Mouse (Mus musculus) neural tube, embryonic 15.5 days (tissue): ENCODE measurements at regions not wholly inside any gene's neighbourhood (a gene's known extent, or its start where the extent isn't known, plus 50 kb on each side); places are given as distances from the start of the nearest gene placed in this dataset.

Experiments
- ATAC-seq: fragments of 200-750 bp; cut with Nextera tagmentation; 2 replicates; pipeline ENCODE4 v1.8.0; 2017; ENCODE audit warnings: mild to moderate bottlenecking, moderate TSS enrichment, moderate library complexity; ENCODE audit not compliant: low FRiP score
- H3K27ac ChIP-seq: fragments of 300-500 bp; sonication (generic); replicated peaks from 2 replicates; pipeline ENCODE4 v1.5.1; 2015; ENCODE audit warnings: mild to moderate bottlenecking, inconsistent platforms
- H3K27me3 ChIP-seq: fragments of 300-500 bp; sonication (generic); replicated peaks from 2 replicates; pipeline ENCODE4 v1.6.1; 2015; ENCODE audit warnings: inconsistent platforms
- H3K36me3 ChIP-seq: fragments of 300-500 bp; sonication (generic); 2 replicates; pipeline ENCODE4 v1.6.1; 2015; ENCODE audit warnings: inconsistent platforms
- H3K4me1 ChIP-seq: fragments of 300-500 bp; sonication (generic); 2 replicates; pipeline ENCODE4 v1.6.1; 2015; ENCODE audit warnings: inconsistent platforms
- H3K4me2 ChIP-seq: fragments of 300-500 bp; sonication (generic); 2 replicates; pipeline ENCODE4 v1.6.1; 2015; ENCODE audit warnings: inconsistent platforms, mild to moderate bottlenecking, moderate library complexity
- H3K4me3 ChIP-seq: fragments of 300-500 bp; sonication (generic); replicated peaks from 2 replicates; pipeline ENCODE4 v1.5.1; 2015; ENCODE audit warnings: mild to moderate bottlenecking, inconsistent platforms
- H3K9ac ChIP-seq: fragments of 300-500 bp; sonication (generic); replicated peaks from 2 replicates; pipeline ENCODE4 v1.6.1; 2015; ENCODE audit warnings: mild to moderate bottlenecking, inconsistent platforms
- H3K9me3 ChIP-seq: fragments of 300-500 bp; sonication (generic); replicated peaks from 2 replicates; pipeline ENCODE4 v1.6.1; 2016; ENCODE audit warnings: inconsistent platforms
- WGBS: fragments of 180-500 bp; shearing (Covaris S2); methylation state at CpG from one replicate; pipeline ENCODE4 v1.1.7; 2015; ENCODE audit warnings: mixed read lengths; 5-methylcytosine and 5-hydroxymethylcytosine counted together

DNA sequence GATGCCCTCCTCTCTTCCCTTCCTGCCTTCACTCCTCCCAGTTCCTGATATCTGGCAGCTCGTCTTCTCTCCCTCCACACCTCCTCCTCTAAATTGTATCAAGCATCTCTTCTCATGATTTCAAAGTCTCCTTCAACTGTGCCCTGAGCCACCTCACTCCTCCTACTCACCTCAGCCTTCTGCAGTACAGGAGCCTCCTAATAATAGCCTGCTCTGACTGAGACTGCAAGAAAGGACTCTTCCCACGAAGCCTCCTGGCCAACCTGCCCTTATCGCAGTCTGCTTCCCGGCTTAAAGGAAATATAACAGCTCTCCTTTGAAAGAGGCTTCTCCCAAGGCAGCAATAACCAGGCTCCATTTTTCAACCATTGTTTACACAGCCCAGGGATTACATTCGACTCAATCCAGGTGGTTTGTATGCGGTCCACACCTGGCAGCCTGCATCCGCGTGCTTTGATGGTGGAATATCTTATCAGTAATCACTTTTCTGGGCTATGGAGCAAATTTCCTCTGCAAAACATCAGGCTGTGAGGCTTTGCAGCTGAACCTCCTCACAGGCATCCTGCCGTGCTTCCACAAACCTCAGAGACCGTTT, 254.9 kb upstream of the Cdh5 start:
- 0 out of 2 replicates have a peak overlapping the region, but pooled peaks have one; percentile 18 for H3K27ac ChIP-seq
- H3K4me3 ChIP-seq: no peak overlapping the region
- H3K36me3 ChIP-seq: no peaks in the 10 kb centered on the region
- WGBS: 52% methylated on average over 10 of the region's 10 CpGs
- H3K4me1 ChIP-seq: peaks cover 8% of the 10 kb centered on the region; the same call in 1 of the 2 replicates
- no peak for ATAC-seq
- no peaks in the 10 kb centered on the region for H3K9me3 ChIP-seq
- no peak overlapping the region for H3K4me2 ChIP-seq
- no peaks in the 10 kb centered on the region for H3K27me3 ChIP-seq
- H3K9ac ChIP-seq: no peak overlapping the region

GRCm38 (mm10) chr8:103849785-103850184, 251.6 kb upstream of the Cdh5 start:
- Histone ChIP-seq H3K4me2 (no peak overlapping the region), H3K9ac (no peak overlapping the region), H3K36me3 (no peaks in the 10 kb centered on the region), H3K27ac (no peak overlapping the region), H3K4me1 (peaks cover 8% of the 10 kb centered on the region; the same call in 1 of the 2 replicates), H3K4me3 (no peak overlapping the region), H3K9me3 (no peaks in the 10 kb centered on the region), H3K27me3 (no peaks in the 10 kb centered on the region)
- ATAC-seq: no peak
- WGBS: 92% methylated on average over 2 of the region's 2 CpGs

DNA sequence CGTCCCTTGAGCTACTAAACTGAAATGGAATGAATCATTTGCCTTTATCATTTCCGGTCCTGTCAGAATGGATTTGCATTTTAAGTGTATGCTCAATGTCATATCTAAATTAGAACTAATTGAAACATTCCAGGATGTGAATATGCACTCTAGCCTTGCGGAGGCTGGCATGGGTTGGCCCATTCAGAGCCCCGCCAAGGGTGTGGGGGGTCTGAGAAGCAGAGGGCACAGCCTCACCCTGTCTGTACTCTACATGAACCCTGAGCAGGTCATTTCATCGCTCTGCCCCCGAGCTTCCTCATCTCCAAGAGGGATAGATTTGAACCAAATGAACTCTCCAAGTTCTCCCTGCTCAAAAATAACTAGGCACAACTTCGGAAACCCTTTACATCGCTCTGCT, 250.1 kb upstream of the Cdh5 start:
- H3K27ac ChIP-seq: no peak overlapping the region
- no peaks in the 10 kb centered on the region for H3K36me3 ChIP-seq
- no peaks in the 10 kb centered on the region for H3K9me3 ChIP-seq
- ATAC-seq: no peak
- no peaks in the 10 kb centered on the region for H3K27me3 ChIP-seq
- H3K4me2 ChIP-seq: no peak overlapping the region
- no peak overlapping the region for H3K9ac ChIP-seq
- WGBS: 84% methylated on average over 8 of the region's 8 CpGs
- H3K4me1 ChIP-seq: peaks cover 7% of the 10 kb centered on the region; the same call in 1 of the 2 replicates
- no peak overlapping the region for H3K4me3 ChIP-seq

DNA sequence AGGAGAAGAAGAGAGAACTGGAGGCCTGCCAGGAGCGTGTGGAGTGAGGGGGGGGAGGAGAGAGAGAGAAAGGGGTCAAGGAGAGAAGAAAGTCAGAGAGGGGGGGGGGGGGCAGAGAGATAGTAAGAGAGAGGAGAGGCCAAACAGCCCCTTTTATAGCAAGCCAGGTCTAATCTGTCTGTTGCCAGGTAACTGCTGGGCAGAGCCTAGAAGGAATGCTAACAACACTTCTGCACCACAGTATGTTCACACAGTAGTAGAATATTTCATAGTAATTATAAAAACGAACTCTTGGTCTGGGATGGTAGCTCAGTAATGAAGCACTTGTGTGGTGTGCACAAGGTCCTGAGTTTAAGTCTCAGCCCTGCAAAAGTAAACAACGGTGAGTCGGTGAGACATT, 248.4 kb upstream of the Cdh5 start:
- Histone ChIP-seq H3K27ac (no peak overlapping the region), H3K4me1 (no peaks in the 10 kb centered on the region), H3K4me3 (no peak overlapping the region), H3K27me3 (no peaks in the 10 kb centered on the region), H3K9me3 (no peaks in the 10 kb centered on the region), H3K9ac (no peak overlapping the region), H3K4me2 (no peak overlapping the region), H3K36me3 (no peaks in the 10 kb centered on the region)
- ATAC-seq: no peak
- 77% methylated on average over 4 of the region's 4 CpGs for WGBS

GRCm38 (mm10) chr8:103855291-103855690, 246.1 kb upstream of the Cdh5 start:
- no peak for ATAC-seq
- H3K4me3 ChIP-seq: no peak overlapping the region
- H3K4me1 ChIP-seq: no peaks in the 10 kb centered on the region
- H3K36me3 ChIP-seq: no peaks in the 10 kb centered on the region
- H3K9ac ChIP-seq: no peak overlapping the region
- WGBS: 75% methylated on average over 9 of the region's 9 CpGs
- no peaks in the 10 kb centered on the region for H3K9me3 ChIP-seq
- no peak overlapping the region for H3K27ac ChIP-seq
- no peak overlapping the region for H3K4me2 ChIP-seq
- no peaks in the 10 kb centered on the region for H3K27me3 ChIP-seq

DNA sequence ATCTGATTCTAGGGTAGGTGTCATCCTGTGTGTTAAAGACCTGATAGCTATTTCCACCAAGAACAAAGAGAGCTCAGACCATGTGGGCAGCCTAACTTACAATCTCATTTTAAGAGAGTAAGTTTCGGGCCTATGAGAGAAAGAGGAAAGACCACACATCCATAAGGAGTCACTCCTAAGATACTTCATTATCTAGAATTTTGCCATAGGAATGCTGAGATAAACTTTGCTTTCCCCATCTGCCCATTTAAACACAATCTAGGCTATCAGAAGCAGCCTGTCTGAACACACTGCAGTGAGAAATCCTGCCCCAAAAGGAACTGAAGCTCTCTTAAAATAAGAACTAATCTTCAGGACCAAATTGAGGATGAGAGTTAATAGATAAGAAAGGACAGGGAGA, 242.3 kb upstream of the Cdh5 start:
- ATAC-seq: no peak
- H3K27ac ChIP-seq: no peak overlapping the region
- H3K9me3 ChIP-seq: no peaks in the 10 kb centered on the region
- H3K9ac ChIP-seq: no peak overlapping the region
- no peak overlapping the region for H3K4me3 ChIP-seq
- H3K4me2 ChIP-seq: no peak overlapping the region
- no peaks in the 10 kb centered on the region for H3K27me3 ChIP-seq
- no peaks in the 10 kb centered on the region for H3K36me3 ChIP-seq
- WGBS: 95% methylated on average over 1 of the region's 1 CpGs
- no peaks in the 10 kb centered on the region for H3K4me1 ChIP-seq

DNA sequence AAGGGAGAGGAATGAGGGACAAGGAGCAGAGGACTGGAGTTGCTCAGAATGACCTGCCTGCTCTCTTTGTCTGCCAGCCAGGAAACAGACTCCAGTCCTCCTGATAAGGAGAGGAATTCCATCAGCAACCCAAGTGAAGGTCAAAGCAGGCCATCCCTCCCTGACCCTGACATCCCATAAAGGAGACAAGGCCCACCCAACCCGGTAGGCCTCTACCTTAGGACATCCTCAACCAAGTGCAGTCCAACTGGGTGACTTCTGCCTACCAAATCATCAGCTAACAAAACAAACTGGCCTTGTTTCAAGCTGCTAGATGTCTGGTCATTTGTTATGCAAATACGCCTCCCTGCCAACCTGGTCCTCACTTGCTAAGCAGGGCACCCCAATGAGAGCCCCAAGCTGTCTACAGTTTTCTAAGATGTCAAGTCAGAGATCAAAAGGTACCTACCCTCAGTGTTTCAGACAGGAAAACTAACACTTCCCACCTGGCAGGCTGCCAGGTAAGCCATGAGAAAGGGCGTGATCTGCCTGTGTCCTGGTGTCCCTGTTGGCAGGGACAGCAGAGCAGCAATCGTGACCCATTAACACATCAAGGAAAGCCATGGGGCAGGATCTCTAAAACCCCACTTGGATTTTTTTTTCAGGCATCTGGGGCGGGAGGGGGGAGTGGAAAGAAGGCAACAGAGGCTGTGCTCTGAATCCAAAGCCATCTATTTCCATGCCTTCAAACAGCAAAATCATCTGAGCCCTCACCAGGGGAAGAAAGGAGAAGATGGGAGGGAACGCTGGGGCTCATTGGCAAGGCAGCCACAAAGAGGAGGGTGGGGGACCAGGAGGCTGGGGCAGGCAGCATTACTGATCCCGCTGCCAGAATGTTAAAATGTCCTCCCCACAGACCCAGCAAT, 227.6 kb upstream of the Cdh5 start:
- WGBS: 25% methylated on average over 7 of the region's 7 CpGs
- Histone ChIP-seq H3K4me1 (peaks cover 12% of the 10 kb centered on the region; the same call in 1 of the 2 replicates), H3K9ac (no peak overlapping the region), H3K27ac (no peak overlapping the region), H3K9me3 (no peaks in the 10 kb centered on the region), H3K4me3 (no peak overlapping the region), H3K4me2 (no peak overlapping the region), H3K36me3 (no peaks in the 10 kb centered on the region), H3K27me3 (no peaks in the 10 kb centered on the region)
- peak; percentile 38; the same call in 1 of the 2 replicates for ATAC-seq

GRCm38 (mm10) chr8:103874506-103874905, 226.9 kb upstream of the Cdh5 start:
- 42% methylated on average over 8 of the region's 8 CpGs for WGBS

GRCm38 (mm10) chr8:103879505-103879904, 221.9 kb upstream of the Cdh5 start:
- H3K9ac ChIP-seq: no peak overlapping the region
- 84% methylated on average over 2 of the region's 2 CpGs for WGBS
- no peaks in the 10 kb centered on the region for H3K27me3 ChIP-seq
- no peaks in the 10 kb centered on the region for H3K9me3 ChIP-seq
- H3K4me1 ChIP-seq: 0 out of 2 replicates have a peak, but pooled peaks cover under 1% of the 10 kb centered on the region
- H3K4me3 ChIP-seq: no peak overlapping the region
- no peak for ATAC-seq
- H3K27ac ChIP-seq: no peak overlapping the region
- H3K4me2 ChIP-seq: no peak overlapping the region
- H3K36me3 ChIP-seq: no peaks in the 10 kb centered on the region

More at GRCm38 (mm10) chr8:103874506-103874905, 226.9 kb upstream of the Cdh5 start:
- no peak overlapping the region for H3K4me2 ChIP-seq
- no peaks in the 10 kb centered on the region for H3K9me3 ChIP-seq
- ATAC-seq: no peak
- no peak overlapping the region for H3K27ac ChIP-seq
- H3K36me3 ChIP-seq: no peaks in the 10 kb centered on the region
- no peak overlapping the region for H3K9ac ChIP-seq
- H3K4me3 ChIP-seq: no peak overlapping the region
- H3K27me3 ChIP-seq: no peaks in the 10 kb centered on the region
- peaks cover 12% of the 10 kb centered on the region; the same call in 1 of the 2 replicates for H3K4me1 ChIP-seq

DNA sequence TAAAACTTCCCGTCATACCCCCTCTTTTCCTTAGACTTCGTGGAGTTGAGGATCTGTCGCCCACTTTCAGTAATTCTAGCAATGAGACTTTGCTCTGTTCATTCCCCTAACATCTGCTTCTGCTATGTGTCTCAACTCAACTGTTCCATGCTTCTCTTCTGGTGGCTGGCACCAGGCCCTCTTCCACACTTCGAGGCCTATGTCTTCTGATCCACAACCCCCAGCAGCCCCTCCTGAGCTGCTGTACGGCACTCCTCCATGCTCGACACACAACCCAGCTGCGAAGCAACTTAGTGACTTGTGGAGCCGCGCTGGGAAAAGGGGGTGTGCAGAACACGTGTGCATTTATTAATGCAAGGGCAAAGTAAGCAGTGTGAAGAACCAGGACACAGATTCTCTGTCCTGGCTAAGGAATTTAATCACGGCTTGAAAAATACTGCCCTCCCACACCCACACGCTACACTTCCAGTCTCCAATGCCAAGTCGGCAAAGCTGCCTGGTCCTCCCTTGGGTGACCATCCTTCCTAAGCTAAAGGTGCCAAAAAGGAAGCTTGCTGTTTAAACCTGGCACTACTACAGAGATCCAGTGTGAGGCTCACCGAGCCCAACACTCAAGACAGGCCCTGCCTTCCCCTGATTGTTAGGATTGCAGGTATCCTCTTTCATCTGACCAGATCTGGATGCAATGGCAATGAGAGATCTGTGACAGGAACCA, 220.8 kb upstream of the Cdh5 start:
- no peaks in the 10 kb centered on the region for H3K4me1 ChIP-seq
- no peak overlapping the region for H3K9ac ChIP-seq
- H3K27ac ChIP-seq: no peak overlapping the region
- H3K4me2 ChIP-seq: no peak overlapping the region
- H3K27me3 ChIP-seq: no peaks in the 10 kb centered on the region
- no peaks in the 10 kb centered on the region for H3K9me3 ChIP-seq
- H3K36me3 ChIP-seq: no peaks in the 10 kb centered on the region
- WGBS: 87% methylated on average over 14 of the region's 14 CpGs
- no peak overlapping the region for H3K4me3 ChIP-seq
- ATAC-seq: no peak

DNA sequence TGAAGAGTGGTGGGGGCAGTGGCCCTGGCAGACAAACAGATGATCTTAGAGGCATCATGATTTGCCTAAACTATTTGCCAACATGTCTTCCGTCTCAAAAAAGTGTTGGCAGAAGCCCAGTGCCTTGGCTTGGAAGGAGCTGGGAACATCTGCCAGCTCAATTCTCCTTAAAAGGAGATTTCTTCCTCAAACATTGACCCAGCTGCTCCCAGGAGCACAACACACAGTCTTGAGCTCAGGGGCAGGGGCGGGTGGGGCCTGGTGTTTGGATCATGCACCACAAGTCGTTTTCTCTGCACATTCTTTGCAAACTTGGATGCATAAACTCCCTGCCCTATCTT, 220.3 kb upstream of the Cdh5 start:
- Histone ChIP-seq H3K27ac (no peak overlapping the region), H3K9ac (no peak overlapping the region), H3K4me2 (no peak overlapping the region), H3K27me3 (no peaks in the 10 kb centered on the region), H3K36me3 (no peaks in the 10 kb centered on the region), H3K9me3 (no peaks in the 10 kb centered on the region), H3K4me1 (no peaks in the 10 kb centered on the region), H3K4me3 (no peak overlapping the region)
- 82% methylated on average over 3 of the region's 3 CpGs for WGBS
- no peak for ATAC-seq
